Mouse (Mus musculus): ENCODE results near the gene Klf17. TPM values are rescaled to one million over a fixed set of nuclear protein-coding genes. Genes with fewer than 3 reads are reported as not detected.

Gene Klf17
- polyA plus RNA-seq, 1 experiment from 2014 or later: not detected

- ATAC-seq (replicated peaks; ENCODE audit: low FRiP score) (no peak), DNase-seq (ENCODE audit: low spot score) (no peak)
- Histone ChIP-seq H3K36me3 (ENCODE audit: control insufficient read depth, insufficient read depth, low read length) (no peaks in the 10 kb centered on the region), H3K4me2 (ENCODE audit: low read depth, low read length, severe bottlenecking) (no peak overlapping the region), H3K9ac (ENCODE audit: low read length) (no peak overlapping the region), H3K9me3 (ENCODE audit: control insufficient read depth, low read length) (no peaks in the 10 kb centered on the region), H3K4me1 (replicated peaks; ENCODE audit: control insufficient read depth, insufficient read depth, low read length) (no peaks in the 10 kb centered on the region), H3K4me3 (ENCODE audit: low read depth, low read length) (no peak overlapping the region), H3K27ac (ENCODE audit: low read depth, low read length) (no peak overlapping the region), H3K27me3 (ENCODE audit: control insufficient read depth, insufficient read depth, low read length) (no peaks in the 10 kb centered on the region)
- WGBS: 84% methylated on average over 3 of the region's 3 CpGs
Measured at GRCm38 (mm10) chr4:117708780-117709550, 56.5 kb downstream of the Klf17 start.

Other genes starting within 250 kb of the Klf17 start
- gene Eri3, start 215.3 kb downstream of the Klf17 start, polyA plus RNA-seq (2014; fragmentation: Nextera tagmentation; extraction: Ambion mirVana): 146 TPM in 2 replicates
- gene Dmap1, start 83.4 kb downstream of the Klf17 start, polyA plus RNA-seq (2014; fragmentation: Nextera tagmentation; extraction: Ambion mirVana): 79.1 and 85.9 TPM in 2 replicates
- gene Gm12845, start 41.2 kb downstream of the Klf17 start, polyA plus RNA-seq (2014; fragmentation: Nextera tagmentation; extraction: Ambion mirVana): not detected in 2 replicates
- 8.1 and 9.0 TPM in 2 replicates for gene Slc6a9, start 68.9 kb upstream of the Klf17 start, polyA plus RNA-seq (2014; fragmentation: Nextera tagmentation; extraction: Ambion mirVana)
- gene Ccdc24, start 106.9 kb upstream of the Klf17 start, polyA plus RNA-seq (2014; fragmentation: Nextera tagmentation; extraction: Ambion mirVana): 1.7 and 2.1 TPM in 2 replicates
- gene B4galt2, start 117.8 kb upstream of the Klf17 start, polyA plus RNA-seq (2014; fragmentation: Nextera tagmentation; extraction: Ambion mirVana): 31.3 and 34.5 TPM in 2 replicates
- gene Atp6v0b, start 121.7 kb upstream of the Klf17 start, polyA plus RNA-seq (2014; fragmentation: Nextera tagmentation; extraction: Ambion mirVana): 187 and 195 TPM in 2 replicates
- gene Dph2, start 126.4 kb upstream of the Klf17 start, polyA plus RNA-seq (2014; fragmentation: Nextera tagmentation; extraction: Ambion mirVana): 28.4 and 32.4 TPM in 2 replicates
- gene Ipo13, start 149.4 kb upstream of the Klf17 start, polyA plus RNA-seq (2014; fragmentation: Nextera tagmentation; extraction: Ambion mirVana): 62.0 and 64.6 TPM in 2 replicates
- 0.43 and 1.2 TPM in 2 replicates for gene Artn, start 164.1 kb upstream of the Klf17 start, polyA plus RNA-seq (2014; fragmentation: Nextera tagmentation; extraction: Ambion mirVana)

Data from forebrain, embryonic 11.5 days (tissue).